Mouse (Mus musculus) heart, postnatal 0 days (tissue): ENCODE measurements around the gene Thrb.

Source experiments
- CTCF ChIP-seq: IDR thresholded peaks from 2 replicates; pipeline ENCODE4 v1.5.1; 2016; ENCODE audit warnings: antibody characterized with exemption, control low read depth, low read depth
- EP300 ChIP-seq: IDR thresholded peaks from 2 replicates; pipeline ENCODE4 v1.6.1; 2016; ENCODE audit warnings: antibody characterized with exemption, low read depth

- TF ChIP-seq CTCF: no peak
- TF ChIP-seq EP300: no peak
Observed at GRCm38 (mm10) chr14:17989182-17989581, 329.1 kb downstream of the Thrb start.
